Mouse (Mus musculus): ENCODE measurements at regions not wholly inside any gene's neighbourhood (a gene's known extent, or its start where the extent isn't known, plus 50 kb on each side); places are given as distances from the start of the nearest gene placed in this dataset.

DNA sequence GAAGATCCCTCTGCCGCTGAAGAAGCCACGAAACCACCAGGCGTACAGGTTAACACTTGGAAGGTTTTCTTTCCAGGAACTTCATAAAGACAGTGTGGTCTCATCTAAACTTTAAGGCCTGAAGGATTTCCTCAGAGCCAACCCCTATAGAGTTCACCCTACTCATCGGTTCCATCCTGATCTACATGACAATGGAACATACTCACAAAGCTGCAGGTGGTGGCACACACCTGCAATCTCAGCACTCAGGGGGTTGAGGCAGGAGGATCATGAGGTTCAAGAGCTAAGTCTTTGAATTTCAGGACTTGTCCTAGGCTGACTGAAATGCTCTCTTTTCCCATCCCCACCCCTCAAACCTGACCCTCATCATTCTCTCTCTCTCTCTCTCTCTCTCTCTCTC is 466.2 kb downstream of the Zfp536 start:
- Histone ChIP-seq H3K4me3 (no peak overlapping the region), H3K27ac (no peak overlapping the region), H3K4me1 (no peaks in the 10 kb centered on the region), H3K4me2 (no peak overlapping the region), H3K36me3 (no peaks in the 10 kb centered on the region), H3K9me3 (no peaks in the 10 kb centered on the region), H3K9ac (no peak overlapping the region), H3K27me3 (no peaks in the 10 kb centered on the region)
- 83% methylated on average over 4 of the region's 4 CpGs for WGBS
- ATAC-seq (ENCODE audit: borderline replicate concordance, extremely low read depth, low FRiP score, low TSS enrichment) = no peak

- Histone ChIP-seq H3K9me3 (no peaks in the 10 kb centered on the region), H3K9ac (no peak overlapping the region), H3K4me2 (no peak overlapping the region), H3K4me1 (peaks cover 8% of the 10 kb centered on the region; the same call in 1 of the 2 replicates), H3K4me3 (no peak overlapping the region), H3K27ac (no peak overlapping the region), H3K27me3 (no peaks in the 10 kb centered on the region), H3K36me3 (no peaks in the 10 kb centered on the region)
- 91% methylated on average over 7 of the region's 7 CpGs for WGBS
- ATAC-seq (ENCODE audit: borderline replicate concordance, extremely low read depth, low FRiP score, low TSS enrichment) = no peak
Observed at GRCm38 (mm10) chr7:37324653-37325052, 448.8 kb downstream of the Zfp536 start.

DNA sequence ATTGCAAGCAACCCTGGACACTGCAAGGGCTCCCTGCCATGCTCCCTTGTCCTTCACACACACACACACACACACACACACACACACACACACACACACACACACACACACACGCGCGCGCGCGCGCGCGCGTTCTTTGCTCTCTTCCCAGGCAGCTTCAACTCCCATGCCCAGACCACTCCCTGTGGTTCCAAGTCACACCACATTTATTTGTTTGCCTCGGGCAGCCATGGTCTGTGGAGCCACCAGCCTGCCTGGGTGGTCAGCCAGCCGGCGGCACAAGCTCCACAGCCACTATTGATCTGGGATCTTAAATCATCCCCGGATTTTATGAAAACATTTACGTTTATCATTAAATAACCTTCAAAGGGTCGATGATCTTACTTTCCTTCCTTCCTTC is 440.0 kb downstream of the Zfp536 start:
- no peaks in the 10 kb centered on the region for H3K9me3 ChIP-seq
- peaks cover 11% of the 10 kb centered on the region; the same call in 1 of the 2 replicates for H3K27me3 ChIP-seq
- no peak for ATAC-seq (ENCODE audit: borderline replicate concordance, extremely low read depth, low FRiP score, low TSS enrichment)
- no peaks in the 10 kb centered on the region for H3K36me3 ChIP-seq
- peaks cover 37% of the 10 kb centered on the region for H3K4me1 ChIP-seq
- no peak overlapping the region for H3K27ac ChIP-seq
- WGBS = 66% methylated on average over 16 of the region's 16 CpGs
- H3K4me2 ChIP-seq = no peak overlapping the region
- no peak overlapping the region for H3K9ac ChIP-seq
- H3K4me3 ChIP-seq = no peak overlapping the region

DNA sequence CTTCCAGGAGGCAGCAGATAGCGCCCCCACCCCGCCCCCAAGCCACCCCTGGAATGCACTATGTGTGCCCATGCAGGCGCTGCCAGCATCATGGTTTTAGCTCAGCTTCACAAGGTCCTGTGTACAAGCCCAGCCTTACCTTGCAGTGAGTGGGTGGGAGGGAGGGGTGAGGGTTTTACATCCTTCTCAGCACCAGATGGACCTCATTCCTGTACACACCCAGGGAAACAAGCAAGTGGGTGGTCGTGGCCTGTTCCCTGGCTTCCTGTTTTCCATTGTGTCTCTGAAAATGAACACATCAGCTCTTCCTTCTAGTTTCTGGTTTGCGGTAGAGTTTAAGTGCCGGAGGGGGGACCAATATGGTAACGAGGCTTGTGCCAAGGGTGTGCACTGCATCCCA is 438.2 kb downstream of the Zfp536 start:
- 0 out of 2 replicates have a peak, but pooled peaks have one; percentile 39 for ATAC-seq (ENCODE audit: borderline replicate concordance, extremely low read depth, low FRiP score, low TSS enrichment)
- Histone ChIP-seq H3K4me2 (no peak overlapping the region), H3K4me3 (no peak overlapping the region), H3K36me3 (no peaks in the 10 kb centered on the region), H3K27ac (no peak overlapping the region), H3K9me3 (no peaks in the 10 kb centered on the region), H3K27me3 (peaks cover 17% of the 10 kb centered on the region; the same call in 1 of the 2 replicates), H3K9ac (no peak overlapping the region), H3K4me1 (peaks cover 37% of the 10 kb centered on the region)
- WGBS = 51% methylated on average over 7 of the region's 7 CpGs

DNA sequence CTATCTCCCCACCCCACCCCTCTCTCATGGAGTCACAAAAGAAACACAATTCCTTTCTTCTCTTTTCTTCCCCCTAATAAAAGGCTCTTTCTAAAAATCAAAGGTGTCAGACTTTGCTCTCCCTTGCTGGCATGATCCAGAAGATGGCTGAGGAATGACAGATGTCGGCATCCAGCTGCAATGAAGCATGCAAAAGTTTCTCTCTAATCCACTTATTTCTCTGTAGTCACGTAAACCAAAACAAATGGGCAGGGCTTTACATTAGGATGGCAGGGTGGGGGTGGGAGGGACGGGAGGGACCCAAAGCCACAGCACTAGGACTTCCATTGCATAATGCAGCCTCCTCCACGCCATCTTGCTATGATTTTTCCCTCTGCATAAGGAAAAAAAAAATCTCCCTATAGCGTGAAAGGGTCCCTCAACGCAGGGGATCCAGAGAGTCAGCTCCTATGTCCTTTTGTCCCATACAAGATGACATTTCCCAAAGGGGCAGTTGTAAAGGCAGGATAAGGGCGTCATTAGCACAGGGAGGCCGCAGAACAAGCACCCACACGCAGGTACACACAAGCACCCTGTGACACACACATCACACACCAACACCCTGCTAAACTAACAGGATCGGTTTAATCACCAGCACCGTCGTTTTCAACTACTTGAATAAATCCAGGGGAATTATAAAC is 437.1 kb downstream of the Zfp536 start:
- 20% methylated on average over 12 of the region's 12 CpGs for WGBS
- Histone ChIP-seq H3K4me2 (peak overlapping the region; percentile 85), H3K36me3 (no peaks in the 10 kb centered on the region), H3K4me3 (peak overlapping the region; percentile 40), H3K9me3 (no peaks in the 10 kb centered on the region), H3K27me3 (peaks cover 17% of the 10 kb centered on the region; the same call in 1 of the 2 replicates), H3K27ac (0 out of 2 replicates have a peak overlapping the region, but pooled peaks have one; percentile 7), H3K9ac (no peak overlapping the region), H3K4me1 (peaks cover 37% of the 10 kb centered on the region)
- no peak for ATAC-seq (ENCODE audit: borderline replicate concordance, extremely low read depth, low FRiP score, low TSS enrichment)

DNA sequence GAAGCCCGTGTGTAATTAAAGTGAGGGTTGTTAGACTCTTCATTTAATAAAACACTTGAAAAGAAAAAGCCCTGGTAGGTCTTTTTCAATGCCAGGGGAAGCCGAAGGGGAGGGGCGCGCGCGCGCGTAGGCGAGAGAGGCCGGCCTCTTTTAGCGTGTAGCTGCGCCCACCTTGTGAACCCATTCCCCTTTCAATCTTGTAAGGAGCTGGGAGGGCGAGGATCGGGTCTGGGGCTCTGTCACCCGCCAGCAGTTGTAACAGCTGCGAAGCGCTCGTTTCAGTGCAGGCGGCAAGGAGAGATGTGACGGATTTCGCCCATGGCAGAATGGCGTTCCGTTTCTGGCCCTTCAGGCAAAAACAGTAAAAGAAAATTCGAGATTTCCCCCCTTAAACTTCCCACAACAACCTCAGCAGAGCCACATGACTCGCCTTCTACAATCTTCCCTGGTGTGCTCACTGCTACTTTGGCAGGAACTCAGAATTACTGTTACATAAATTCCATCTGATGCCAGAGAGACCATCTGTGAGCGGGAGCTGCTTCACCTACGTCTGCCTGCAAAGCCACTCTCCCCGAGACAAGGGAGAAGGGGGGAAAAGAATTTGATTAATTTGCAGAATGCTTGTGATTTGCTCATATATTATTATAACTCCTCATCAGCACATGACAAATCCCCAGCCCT is 436.4 kb downstream of the Zfp536 start:
- H3K4me2 ChIP-seq = peak overlapping the region; percentile 85
- H3K27ac ChIP-seq = 0 out of 2 replicates have a peak overlapping the region, but pooled peaks have one; percentile 7
- peaks cover 17% of the 10 kb centered on the region; the same call in 1 of the 2 replicates for H3K27me3 ChIP-seq
- no peak for ATAC-seq (ENCODE audit: borderline replicate concordance, extremely low read depth, low FRiP score, low TSS enrichment)
- peaks cover 37% of the 10 kb centered on the region for H3K4me1 ChIP-seq
- 4% methylated on average over 28 of the region's 28 CpGs for WGBS
- H3K36me3 ChIP-seq = no peaks in the 10 kb centered on the region
- H3K9me3 ChIP-seq = no peaks in the 10 kb centered on the region
- peak overlapping the region; percentile 40 for H3K4me3 ChIP-seq
- peak overlapping the region; percentile 42 for H3K9ac ChIP-seq

GRCm38 (mm10) chr7:37337616-37338015 is 435.8 kb downstream of the Zfp536 start:
- 35% methylated on average over 11 of the region's 11 CpGs for WGBS
- Histone ChIP-seq H3K4me1 (peaks cover 41% of the 10 kb centered on the region), H3K27me3 (peaks cover 17% of the 10 kb centered on the region; the same call in 1 of the 2 replicates), H3K36me3 (no peaks in the 10 kb centered on the region), H3K27ac (no peak overlapping the region), H3K4me3 (no peak overlapping the region), H3K9ac (no peak overlapping the region), H3K4me2 (peak overlapping the region; percentile 85), H3K9me3 (no peaks in the 10 kb centered on the region)
- no peak for ATAC-seq (ENCODE audit: borderline replicate concordance, extremely low read depth, low FRiP score, low TSS enrichment)

GRCm38 (mm10) chr7:37338067-37338501 is 435.4 kb downstream of the Zfp536 start:
- H3K9me3 ChIP-seq = no peaks in the 10 kb centered on the region
- no peak overlapping the region for H3K4me3 ChIP-seq
- no peak for ATAC-seq (ENCODE audit: borderline replicate concordance, extremely low read depth, low FRiP score, low TSS enrichment)
- H3K4me1 ChIP-seq = peaks cover 43% of the 10 kb centered on the region
- peaks cover 17% of the 10 kb centered on the region; the same call in 1 of the 2 replicates for H3K27me3 ChIP-seq
- H3K4me2 ChIP-seq = peak overlapping the region; percentile 85; the same call in 1 of the 2 replicates
- no peaks in the 10 kb centered on the region for H3K36me3 ChIP-seq
- 27% methylated on average over 11 of the region's 11 CpGs for WGBS
- H3K27ac ChIP-seq = no peak overlapping the region
- no peak overlapping the region for H3K9ac ChIP-seq

DNA sequence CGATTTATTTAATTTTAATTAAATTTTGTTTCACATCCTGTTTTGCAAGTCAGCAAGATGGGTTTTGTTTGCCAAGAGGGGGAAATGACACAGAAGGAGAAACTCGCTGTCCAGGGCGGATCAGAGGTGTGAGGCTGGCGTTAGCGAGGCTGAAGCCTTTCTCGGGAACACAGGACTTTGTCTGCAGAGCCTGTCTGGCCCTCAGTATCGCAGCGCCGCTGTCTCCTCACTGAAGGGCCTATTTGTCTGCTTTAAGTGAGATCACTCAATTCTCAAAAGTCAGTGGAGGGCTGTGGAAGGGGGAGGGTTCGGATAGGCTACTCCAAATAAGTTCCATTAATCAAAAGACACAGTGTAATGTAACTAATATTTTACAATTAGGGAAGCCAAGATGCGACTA is 430.8 kb downstream of the Zfp536 start:
- Histone ChIP-seq H3K27me3 (peaks cover 20% of the 10 kb centered on the region; the same call in 1 of the 2 replicates), H3K4me2 (peak overlapping the region; percentile 81), H3K9me3 (no peaks in the 10 kb centered on the region), H3K4me3 (peak overlapping the region; percentile 38), H3K36me3 (no peaks in the 10 kb centered on the region), H3K4me1 (peaks cover 33% of the 10 kb centered on the region), H3K27ac (no peak overlapping the region), H3K9ac (no peak overlapping the region)
- ATAC-seq (ENCODE audit: borderline replicate concordance, extremely low read depth, low FRiP score, low TSS enrichment) = no peak
- 16% methylated on average over 11 of the region's 11 CpGs for WGBS

GRCm38 (mm10) chr7:37343021-37343593 is 430.3 kb downstream of the Zfp536 start:
- H3K4me3 ChIP-seq = peak overlapping the region; percentile 38
- H3K9me3 ChIP-seq = no peaks in the 10 kb centered on the region
- H3K36me3 ChIP-seq = no peaks in the 10 kb centered on the region
- H3K27me3 ChIP-seq = peaks cover 18% of the 10 kb centered on the region; the same call in 1 of the 2 replicates
- peak overlapping the region; percentile 81 for H3K4me2 ChIP-seq
- no peak overlapping the region for H3K27ac ChIP-seq
- ATAC-seq (ENCODE audit: borderline replicate concordance, extremely low read depth, low FRiP score, low TSS enrichment) = no peak
- peaks cover 28% of the 10 kb centered on the region for H3K4me1 ChIP-seq
- H3K9ac ChIP-seq = peak overlapping the region; percentile 40
- WGBS = 15% methylated on average over 23 of the region's 23 CpGs

GRCm38 (mm10) chr7:37343691-37344233 is 429.7 kb downstream of the Zfp536 start:
- no peak for ATAC-seq (ENCODE audit: borderline replicate concordance, extremely low read depth, low FRiP score, low TSS enrichment)
- no peak overlapping the region for H3K9ac ChIP-seq
- peaks cover 16% of the 10 kb centered on the region; the same call in 1 of the 2 replicates for H3K27me3 ChIP-seq
- H3K9me3 ChIP-seq = no peaks in the 10 kb centered on the region
- peak overlapping the region; percentile 81 for H3K4me2 ChIP-seq
- peak overlapping the region; percentile 38 for H3K4me3 ChIP-seq
- H3K27ac ChIP-seq = no peak overlapping the region
- no peaks in the 10 kb centered on the region for H3K36me3 ChIP-seq
- peaks cover 26% of the 10 kb centered on the region for H3K4me1 ChIP-seq
- 37% methylated on average over 18 of the region's 18 CpGs for WGBS
